Mouse (Mus musculus): ENCODE data around the gene Plekhm2. TPM values are rescaled to one million over a fixed set of nuclear protein-coding genes. Genes with fewer than 3 reads are reported as not detected.

The Plekhm2 gene
- polyA plus RNA-seq, 1 experiment from 2014 or later = 1.7 TPM

DNA sequence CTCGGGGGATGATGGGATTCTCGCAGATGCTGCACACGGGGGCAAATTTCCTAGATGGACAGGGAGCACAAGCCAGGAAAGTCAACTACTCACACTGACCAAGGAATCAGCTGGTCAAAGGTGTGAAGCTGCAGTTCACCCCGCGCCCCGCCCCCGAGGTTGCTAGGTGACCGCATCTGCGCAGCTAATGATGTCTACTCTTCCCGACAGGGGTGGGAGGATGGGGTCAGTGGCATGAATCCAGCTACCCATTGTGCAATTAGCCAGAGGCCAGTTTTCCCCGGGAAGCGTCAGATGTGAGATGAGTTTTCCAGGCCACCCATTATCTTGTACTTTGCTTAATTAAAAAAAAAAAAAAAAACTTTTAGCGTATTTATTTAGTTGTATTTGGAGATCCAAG lies 83.6 kb downstream of the Plekhm2 start:
- H3K27ac ChIP-seq (ENCODE audit: low read depth) = no peak overlapping the region
- no peaks in the 10 kb centered on the region for H3K27me3 ChIP-seq (ENCODE audit: insufficient read depth, low read length)
- H3K9me3 ChIP-seq (ENCODE audit: low read length) = no peaks in the 10 kb centered on the region
- no peaks in the 10 kb centered on the region; the same call in 1 of the 2 replicates for H3K4me1 ChIP-seq (ENCODE audit: insufficient read depth)
- no peak for ATAC-seq
- 86% methylated on average over 13 of the region's 13 CpGs for WGBS (ENCODE audit: insufficient replicate concordance)
- DNase-seq = peak; percentile 17
- no peak overlapping the region for H3K4me2 ChIP-seq (ENCODE audit: low read depth, low read length)
- H3K36me3 ChIP-seq (replicated peaks; ENCODE audit: insufficient read depth, low read length) = no peaks in the 10 kb centered on the region
- TF ChIP-seq EP300 (IDR thresholded peaks at IDR 0.05; ENCODE audit: low read depth) (no peak), CTCF (IDR thresholded peaks at IDR 0.05; ENCODE audit: low read depth) (no peak)
- H3K4me3 ChIP-seq (ENCODE audit: low read depth, low read length) = no peak overlapping the region
- H3K9ac ChIP-seq (replicated peaks) = no peak overlapping the region

DNA sequence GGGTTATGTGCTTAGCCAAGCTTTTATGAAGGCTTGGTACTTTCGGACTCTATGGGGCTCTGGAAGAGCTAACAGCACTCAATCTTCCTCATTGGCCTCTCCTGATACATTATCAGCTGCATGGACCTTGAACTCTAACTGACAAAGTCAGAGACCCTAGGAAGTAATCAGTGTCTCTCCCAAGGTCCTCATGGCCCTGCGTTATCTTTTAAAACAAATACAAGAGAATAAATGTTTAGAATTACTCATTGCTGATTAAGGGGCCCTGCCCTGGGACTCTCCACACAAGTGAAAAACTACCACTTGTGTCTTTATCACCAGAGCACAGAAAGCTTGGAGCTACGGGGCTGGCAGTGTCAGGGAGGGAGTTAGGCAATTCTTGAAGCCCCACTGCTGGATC lies 85.9 kb downstream of the Plekhm2 start:
- peak; percentile 41; the same call in 1 of the 2 replicates for TF ChIP-seq EP300 (IDR thresholded peaks at IDR 0.05; ENCODE audit: low read depth)
- TF ChIP-seq CTCF (IDR thresholded peaks at IDR 0.05; ENCODE audit: low read depth) = no peak
- H3K36me3 ChIP-seq (replicated peaks; ENCODE audit: insufficient read depth, low read length) = no peaks in the 10 kb centered on the region
- peak; percentile 31; the same call in 1 of the 2 replicates for ATAC-seq
- H3K4me1 ChIP-seq (ENCODE audit: insufficient read depth) = no peaks in the 10 kb centered on the region; the same call in 1 of the 2 replicates
- H3K9ac ChIP-seq (replicated peaks) = no peak overlapping the region
- H3K27me3 ChIP-seq (ENCODE audit: insufficient read depth, low read length) = no peaks in the 10 kb centered on the region
- no peak overlapping the region for H3K4me3 ChIP-seq (ENCODE audit: low read depth, low read length)
- no peak overlapping the region for H3K4me2 ChIP-seq (ENCODE audit: low read depth, low read length)
- DNase-seq = peak; percentile 15
- H3K9me3 ChIP-seq (ENCODE audit: low read length) = no peaks in the 10 kb centered on the region
- 26% methylated on average over 3 of the region's 3 CpGs for WGBS (ENCODE audit: insufficient replicate concordance)
- H3K27ac ChIP-seq (ENCODE audit: low read depth) = no peak overlapping the region

DNA sequence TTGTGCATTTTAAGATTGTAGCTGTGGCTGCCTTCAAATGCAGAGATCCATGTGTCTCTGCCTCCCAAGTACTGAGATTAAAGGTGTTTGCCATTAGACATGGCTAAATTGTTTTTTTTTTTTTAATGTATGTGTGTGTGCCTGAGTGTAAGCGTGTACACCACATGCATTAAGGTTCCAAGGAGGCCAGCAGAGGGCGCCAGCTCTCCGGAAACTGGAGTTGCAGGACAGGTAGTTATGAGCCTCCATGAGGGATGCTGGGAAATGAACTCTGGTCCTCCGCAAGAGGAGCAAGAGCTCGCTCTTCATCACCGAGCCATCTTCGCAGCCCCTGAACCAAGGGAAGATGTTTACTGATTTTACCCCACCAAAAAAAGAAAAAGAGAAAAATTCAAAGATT lies 87.8 kb downstream of the Plekhm2 start:
- 86% methylated on average over 7 of the region's 7 CpGs for WGBS (ENCODE audit: insufficient replicate concordance)
- no peak overlapping the region for H3K4me2 ChIP-seq (ENCODE audit: low read depth, low read length)

DNA sequence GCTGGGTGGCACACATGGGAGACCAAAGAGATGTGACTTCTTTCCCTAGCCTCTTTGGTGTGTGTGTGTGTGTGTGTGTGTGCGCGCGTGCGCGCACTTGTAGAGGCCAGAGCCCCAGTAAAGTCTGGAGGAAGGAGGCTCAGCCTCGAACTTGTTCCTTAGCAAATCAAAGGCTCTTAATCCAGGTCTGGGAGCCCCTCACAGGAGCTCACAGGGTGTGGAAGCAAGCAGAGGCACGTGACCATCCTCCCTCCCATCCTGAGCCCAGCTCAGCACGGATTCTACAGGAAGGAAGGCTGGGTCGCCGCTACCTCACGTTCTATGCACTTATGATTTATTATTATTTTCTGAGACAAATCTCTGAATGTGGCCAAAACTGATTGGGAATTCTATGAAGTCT lies 88.3 kb downstream of the Plekhm2 start:
- Histone ChIP-seq H3K27me3 (ENCODE audit: insufficient read depth, low read length) (no peaks in the 10 kb centered on the region), H3K4me1 (ENCODE audit: insufficient read depth) (peaks cover 15% of the 10 kb centered on the region), H3K9ac (replicated peaks) (no peak overlapping the region), H3K9me3 (ENCODE audit: low read length) (no peaks in the 10 kb centered on the region), H3K4me3 (ENCODE audit: low read depth, low read length) (no peak overlapping the region), H3K4me2 (ENCODE audit: low read depth, low read length) (no peak overlapping the region), H3K27ac (ENCODE audit: low read depth) (no peak overlapping the region), H3K36me3 (replicated peaks; ENCODE audit: insufficient read depth, low read length) (no peaks in the 10 kb centered on the region)
- TF ChIP-seq CTCF (IDR thresholded peaks at IDR 0.05; ENCODE audit: low read depth) = no peak
- no peak for TF ChIP-seq EP300 (IDR thresholded peaks at IDR 0.05; ENCODE audit: low read depth)
- no peak for DNase-seq
- WGBS (ENCODE audit: insufficient replicate concordance) = 79% methylated on average over 11 of the region's 11 CpGs
- ATAC-seq = no peak

More for the DNA sequence above, 87.8 kb downstream of the Plekhm2 start:
- H3K36me3 ChIP-seq (replicated peaks; ENCODE audit: insufficient read depth, low read length) = no peaks in the 10 kb centered on the region
- H3K9ac ChIP-seq (replicated peaks) = no peak overlapping the region
- TF ChIP-seq EP300 (IDR thresholded peaks at IDR 0.05; ENCODE audit: low read depth) = no peak
- peak; percentile 38; the same call in 1 of the 2 replicates for TF ChIP-seq CTCF (IDR thresholded peaks at IDR 0.05; ENCODE audit: low read depth)
- peaks cover 13% of the 10 kb centered on the region for H3K4me1 ChIP-seq (ENCODE audit: insufficient read depth)
- no peak overlapping the region for H3K4me3 ChIP-seq (ENCODE audit: low read depth, low read length)
- ATAC-seq (no peak), DNase-seq (peak; percentile 35)
- no peaks in the 10 kb centered on the region for H3K9me3 ChIP-seq (ENCODE audit: low read length)
- no peak overlapping the region for H3K27ac ChIP-seq (ENCODE audit: low read depth)
- H3K27me3 ChIP-seq (ENCODE audit: insufficient read depth, low read length) = no peaks in the 10 kb centered on the region

Other genes with a start within 250 kb of the Plekhm2 start
- not detected in 2 replicates for gene Clcnkb, start 248.9 kb downstream of the Plekhm2 start, polyA plus RNA-seq (2015; fragmentation: Nextera tagmentation; extraction: Ambion mirVana)
- gene Hspb7, start 244.1 kb downstream of the Plekhm2 start, polyA plus RNA-seq (2015; fragmentation: Nextera tagmentation; extraction: Ambion mirVana) = 0.04 and 0.49 TPM in 2 replicates
- gene Srarp, start 228.8 kb downstream of the Plekhm2 start, polyA plus RNA-seq (2015; fragmentation: Nextera tagmentation; extraction: Ambion mirVana) = not detected in 2 replicates
- 4.6 and 5.5 TPM in 2 replicates for gene Zbtb17, start 220.2 kb downstream of the Plekhm2 start, polyA plus RNA-seq (2015; fragmentation: Nextera tagmentation; extraction: Ambion mirVana)
- 2.3 and 3.0 TPM in 2 replicates for gene Spen, start 126.3 kb downstream of the Plekhm2 start, polyA plus RNA-seq (2015; fragmentation: Nextera tagmentation; extraction: Ambion mirVana)
- gene Fblim1, start 58.8 kb downstream of the Plekhm2 start, polyA plus RNA-seq (2015; fragmentation: Nextera tagmentation; extraction: Ambion mirVana) = 1.5 and 1.8 TPM in 2 replicates
- 17.3 and 17.8 TPM in 2 replicates for gene Tmem82, start 46.3 kb downstream of the Plekhm2 start, polyA plus RNA-seq (2015; fragmentation: Nextera tagmentation; extraction: Ambion mirVana)
- gene Slc25a34, start 41.1 kb downstream of the Plekhm2 start, polyA plus RNA-seq (2015; fragmentation: Nextera tagmentation; extraction: Ambion mirVana) = 0.40 and 0.76 TPM in 2 replicates
- gene Rsc1a1, start 20.7 kb upstream of the Plekhm2 start, polyA plus RNA-seq (2015; fragmentation: Nextera tagmentation; extraction: Ambion mirVana) = not detected in 2 replicates
- 21.7 and 22.6 TPM in 2 replicates for gene Ddi2, start 58.5 kb upstream of the Plekhm2 start, polyA plus RNA-seq (2015; fragmentation: Nextera tagmentation; extraction: Ambion mirVana)
- 101 and 105 TPM in 2 replicates for gene Agmat, start 81.8 kb upstream of the Plekhm2 start, polyA plus RNA-seq (2015; fragmentation: Nextera tagmentation; extraction: Ambion mirVana)
- gene Dnajc16, start 126.0 kb upstream of the Plekhm2 start, polyA plus RNA-seq (2015; fragmentation: Nextera tagmentation; extraction: Ambion mirVana) = 2.7 TPM in 2 replicates
- 6.3 and 7.4 TPM in 2 replicates for gene Casp9, start 128.7 kb upstream of the Plekhm2 start, polyA plus RNA-seq (2015; fragmentation: Nextera tagmentation; extraction: Ambion mirVana)
- gene Cela2a, start 161.3 kb upstream of the Plekhm2 start, polyA plus RNA-seq (2015; fragmentation: Nextera tagmentation; extraction: Ambion mirVana) = 0.61 and 28.3 TPM in 2 replicates
- not detected in 2 replicates for gene Ctrc, start 181.5 kb upstream of the Plekhm2 start, polyA plus RNA-seq (2015; fragmentation: Nextera tagmentation; extraction: Ambion mirVana)
- 37.1 and 39.9 TPM in 2 replicates for gene Efhd2, start 210.0 kb upstream of the Plekhm2 start, polyA plus RNA-seq (2015; fragmentation: Nextera tagmentation; extraction: Ambion mirVana)